Mouse (Mus musculus) midbrain, embryonic 16.5 days (tissue): Measurements from ENCODE around the gene Unc13c. TPM values are rescaled to one million over a fixed set of nuclear protein-coding genes. Genes with fewer than 3 reads are reported as not detected.

Source experiments
- ATAC-seq: fragments of 200-750 bp; cut with Nextera tagmentation; 2 replicates; pipeline ENCODE4 v1.8.0; 2017; ENCODE audit warnings: moderate TSS enrichment
- H3K27ac ChIP-seq: fragments of 300-500 bp; sonication (generic); 2 replicates; pipeline ENCODE4 v1.5.1; 2014; ENCODE audit warnings: mild to moderate bottlenecking, low read length, mixed read lengths
- H3K27me3 ChIP-seq: fragments of 300-500 bp; sonication (generic); 2 replicates; pipeline ENCODE4 v1.6.1; 2014; ENCODE audit warnings: low read depth, low read length, mixed read lengths; ENCODE audit not compliant: control insufficient read depth, insufficient read depth
- H3K36me3 ChIP-seq: fragments of 300-500 bp; sonication (generic); 2 replicates; pipeline ENCODE4 v1.6.1; 2014; ENCODE audit warnings: mild to moderate bottlenecking, low read length, moderate library complexity, mixed read lengths; ENCODE audit not compliant: control insufficient read depth, insufficient read depth
- H3K4me1 ChIP-seq: fragments of 300-500 bp; sonication (generic); 2 replicates; pipeline ENCODE4 v1.6.1; 2014; ENCODE audit warnings: mild to moderate bottlenecking, low read length, mixed read lengths; ENCODE audit not compliant: control insufficient read depth, insufficient read depth
- H3K4me2 ChIP-seq: fragments of 300-500 bp; sonication (generic); 2 replicates; pipeline ENCODE4 v1.6.1; 2014; ENCODE audit warnings: mild to moderate bottlenecking, low read length, mixed read lengths
- H3K4me3 ChIP-seq: fragments of 300-500 bp; sonication (generic); 2 replicates; pipeline ENCODE4 v1.5.1; 2014; ENCODE audit warnings: low read depth, mild to moderate bottlenecking, low read length, moderate library complexity, mixed read lengths
- H3K9ac ChIP-seq: fragments of 300-500 bp; sonication (generic); 2 replicates; pipeline ENCODE4 v1.6.1; 2014; ENCODE audit warnings: low read depth, low read length, mixed read lengths
- H3K9me3 ChIP-seq: fragments of 300-500 bp; sonication (generic); replicated peaks from 2 replicates; pipeline ENCODE4 v1.6.1; 2014; ENCODE audit warnings: mild to moderate bottlenecking, low read length, mixed read lengths; ENCODE audit not compliant: control insufficient read depth, poor library complexity, severe bottlenecking
- WGBS: fragments of 180-500 bp; shearing (Covaris S2); extraction: QIAGEN DNeasy Blood & Tissue Kit; methylation state at CpG from one replicate; pipeline ENCODE4 v1.1.7; 2014; 5-methylcytosine and 5-hydroxymethylcytosine counted together
- polyA plus RNA-seq: library from polyadenylated mRNA; unstranded; fragments of >200 nt; fragmentation: Nextera tagmentation; extraction: Ambion mirVana; gene quantifications from 2 replicates; pipeline ENCODE4 v1.2.1, GENCODE M21; 2015

Unc13c gene
- polyA plus RNA-seq, result 5.2 and 5.7 TPM in 2 replicates

DNA sequence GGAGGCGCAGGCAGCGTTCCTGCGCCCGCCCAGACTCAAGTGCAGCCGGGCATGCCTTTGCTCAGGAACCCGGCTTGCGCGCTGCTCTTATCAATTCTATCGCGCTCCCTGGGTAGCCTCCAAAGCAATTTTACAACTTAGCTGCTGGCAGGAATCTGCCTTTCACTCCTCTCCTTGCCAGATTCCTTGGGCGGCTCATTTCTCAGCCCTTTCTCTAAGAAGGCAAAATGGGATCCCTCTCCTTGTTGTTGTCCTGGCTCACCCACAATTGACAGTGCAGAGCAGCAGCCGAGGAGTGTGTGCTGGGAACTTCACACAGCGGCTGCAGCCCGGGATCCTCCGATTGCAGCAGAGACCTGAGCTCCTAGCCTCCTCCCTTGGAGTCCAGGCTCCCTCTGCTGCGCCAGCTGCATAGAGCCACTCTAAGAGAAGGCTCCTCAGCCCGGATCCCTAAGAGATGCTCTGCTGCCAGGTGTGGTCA is at the start of gene Unc13c:
Gene Unc13c (minus strand): TSS at position 326 of the 481 bp plus-strand sequence.
- H3K36me3 ChIP-seq, result no peaks in the 10 kb centered on the region
- H3K27ac ChIP-seq, result peak within 1 kb of the TSS; percentile 75
- H3K4me1 ChIP-seq, result peaks cover 19% of the 10 kb centered on the region
- 0% methylated on average over 17 of the region's 17 CpGs for WGBS
- peak within 1 kb of the TSS; percentile 68 for H3K9ac ChIP-seq
- no peaks in the 10 kb centered on the region; the same call in 1 of the 2 replicates for H3K27me3 ChIP-seq
- H3K4me3 ChIP-seq, result peak within 1 kb of the TSS; percentile 46
- H3K9me3 ChIP-seq, result no peaks in the 10 kb centered on the region
- peak; percentile 94 for ATAC-seq
- peak within 1 kb of the TSS; percentile 66 for H3K4me2 ChIP-seq

DNA sequence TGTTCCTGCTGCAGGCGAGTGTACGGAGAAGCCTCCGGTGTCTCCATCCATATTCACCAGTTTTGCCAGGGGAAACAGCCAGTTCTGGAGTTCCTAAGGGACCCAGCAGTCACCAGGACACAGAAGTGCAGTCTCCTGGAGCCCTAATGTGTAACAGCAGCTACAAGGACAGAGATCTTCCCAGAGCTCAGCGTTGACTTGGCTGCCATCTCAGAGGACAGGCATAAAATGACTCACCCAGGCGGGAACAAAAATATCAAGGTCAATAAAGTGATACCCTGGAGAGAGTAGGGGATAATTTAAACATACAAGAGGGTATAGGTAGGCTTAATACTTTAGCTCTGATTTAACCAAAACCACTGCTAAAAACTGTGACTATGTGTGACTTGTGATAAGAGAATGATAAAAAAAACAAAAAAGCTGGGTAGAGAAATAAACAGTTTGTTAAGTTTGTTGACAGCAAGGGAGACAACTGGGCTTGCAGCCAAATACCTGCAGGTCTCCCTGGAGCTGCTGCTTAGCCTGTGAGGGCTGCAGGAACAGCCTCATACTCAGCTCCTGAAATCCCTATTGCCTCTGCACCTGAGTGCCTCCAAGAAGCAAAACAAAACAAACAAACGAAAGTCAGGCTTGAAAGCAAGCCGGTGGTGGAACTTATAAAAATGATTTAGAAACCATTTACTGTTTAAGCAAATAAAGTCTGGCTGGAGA is 39.4 kb upstream of the Unc13c start:
- Histone ChIP-seq H3K36me3 (no peaks in the 10 kb centered on the region), H3K9ac (no peak overlapping the region), H3K4me1 (0 out of 2 replicates have a peak, but pooled peaks cover 2% of the 10 kb centered on the region), H3K27me3 (no peaks in the 10 kb centered on the region), H3K4me2 (no peak overlapping the region), H3K4me3 (no peak overlapping the region), H3K27ac (no peak overlapping the region), H3K9me3 (no peaks in the 10 kb centered on the region)
- 66% methylated on average over 7 of the region's 7 CpGs for WGBS
- ATAC-seq, result no peak

DNA sequence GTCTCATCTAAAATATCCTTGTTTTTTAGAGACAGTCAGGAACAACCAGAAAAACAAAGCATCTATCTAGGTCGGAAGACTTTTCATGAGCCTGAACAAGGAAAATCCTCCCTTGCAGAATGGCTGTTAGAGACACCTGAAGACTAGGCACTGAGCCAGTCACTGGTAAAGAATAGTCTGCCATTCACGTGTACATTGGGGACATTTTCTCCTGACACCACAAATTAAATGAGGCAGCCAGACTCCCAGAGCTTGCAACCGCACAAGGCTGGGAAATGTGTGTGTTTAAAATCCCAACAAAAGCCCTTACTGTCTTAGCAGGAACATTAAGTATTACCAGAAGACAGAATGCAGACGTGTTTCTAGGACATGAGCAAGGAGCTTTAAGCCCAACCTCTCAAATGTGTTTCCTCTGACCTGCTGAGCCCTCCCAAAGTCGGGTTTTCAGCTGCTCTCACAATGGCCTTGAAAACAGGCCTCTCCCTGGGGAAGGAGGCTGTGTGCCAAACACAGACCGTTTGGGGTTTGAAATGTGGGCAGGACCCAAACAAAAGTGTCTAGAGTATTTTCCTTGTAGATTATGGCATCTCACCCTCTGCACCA is 33.7 kb upstream of the Unc13c start:
- Histone ChIP-seq H3K27ac (peak overlapping the region; percentile 50; the same call in 1 of the 2 replicates), H3K27me3 (no peaks in the 10 kb centered on the region)
- ATAC-seq, result no peak

GRCm38 (mm10) chr9:73988096-73988495 is 19.3 kb upstream of the Unc13c start:
- Histone ChIP-seq H3K27ac (no peak overlapping the region), H3K9ac (no peak overlapping the region), H3K36me3 (no peaks in the 10 kb centered on the region), H3K4me1 (no peaks in the 10 kb centered on the region), H3K9me3 (peaks cover 2% of the 10 kb centered on the region; the same call in 1 of the 2 replicates), H3K4me3 (no peak overlapping the region), H3K4me2 (no peak overlapping the region), H3K27me3 (no peaks in the 10 kb centered on the region)
- no peak for ATAC-seq

More for the DNA sequence above, 33.7 kb upstream of the Unc13c start:
- H3K36me3 ChIP-seq, result no peaks in the 10 kb centered on the region
- no peak overlapping the region for H3K4me3 ChIP-seq
- H3K4me1 ChIP-seq, result peaks cover 6% of the 10 kb centered on the region
- 28% methylated on average over 6 of the region's 6 CpGs for WGBS
- H3K9ac ChIP-seq, result no peak overlapping the region
- no peaks in the 10 kb centered on the region for H3K9me3 ChIP-seq
- no peak overlapping the region for H3K4me2 ChIP-seq

GRCm38 (mm10) chr9:73987236-73987635 is 18.5 kb upstream of the Unc13c start:
- no peak overlapping the region for H3K4me3 ChIP-seq
- H3K4me2 ChIP-seq, result no peak overlapping the region
- H3K27ac ChIP-seq, result no peak overlapping the region
- no peak for ATAC-seq
- H3K36me3 ChIP-seq, result no peaks in the 10 kb centered on the region
- no peaks in the 10 kb centered on the region for H3K4me1 ChIP-seq
- 88% methylated on average over 2 of the region's 2 CpGs for WGBS
- no peaks in the 10 kb centered on the region for H3K27me3 ChIP-seq
- H3K9ac ChIP-seq, result no peak overlapping the region
- peaks cover 2% of the 10 kb centered on the region; the same call in 1 of the 2 replicates for H3K9me3 ChIP-seq

- no peaks in the 10 kb centered on the region for H3K27me3 ChIP-seq
- H3K4me2 ChIP-seq, result no peak overlapping the region
- no peak overlapping the region for H3K9ac ChIP-seq
- H3K36me3 ChIP-seq, result no peaks in the 10 kb centered on the region
- H3K4me1 ChIP-seq, result no peaks in the 10 kb centered on the region
- no peaks in the 10 kb centered on the region for H3K9me3 ChIP-seq
- no peak overlapping the region for H3K4me3 ChIP-seq
- WGBS, result 5% methylated on average over 6 of the region's 6 CpGs
- H3K27ac ChIP-seq, result no peak overlapping the region
- peak; percentile 67; the same call in 1 of the 2 replicates for ATAC-seq
Measured at GRCm38 (mm10) chr9:73982597-73983344, 14.0 kb upstream of the Unc13c start.

DNA sequence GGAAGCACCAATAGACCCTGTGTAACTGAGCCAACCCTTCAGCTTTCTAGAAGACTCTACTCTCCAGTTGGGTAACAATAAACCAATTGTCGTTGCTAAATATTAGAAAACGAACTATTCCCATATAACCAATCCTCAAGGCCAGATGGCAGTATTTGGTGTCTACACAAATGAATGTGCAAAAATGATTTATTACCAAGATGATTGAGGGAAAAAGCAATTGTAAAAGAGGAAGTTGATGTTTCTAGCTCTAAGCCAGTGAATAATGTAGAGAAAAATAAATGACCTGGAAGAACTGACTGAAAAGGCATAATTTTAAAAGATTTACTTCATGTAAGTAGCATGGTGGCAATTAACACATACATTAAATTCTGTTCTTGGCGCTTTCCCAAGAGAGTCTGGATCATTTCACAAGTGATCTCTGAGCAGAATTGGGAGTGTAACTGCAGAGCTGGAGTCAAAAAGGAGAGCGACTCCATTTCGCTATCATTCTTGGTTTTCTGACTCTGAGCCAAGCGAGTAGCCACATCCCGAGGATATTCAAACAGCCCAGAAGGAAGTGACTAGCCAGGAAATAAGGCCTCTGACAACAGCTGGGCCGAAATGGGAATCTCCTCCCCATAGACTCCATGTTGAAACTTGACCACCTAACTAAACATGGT is 3.7 kb upstream of the Unc13c start:
- no peak for ATAC-seq
- no peaks in the 10 kb centered on the region for H3K36me3 ChIP-seq
- no peaks in the 10 kb centered on the region for H3K27me3 ChIP-seq
- 89% methylated on average over 8 of the region's 8 CpGs for WGBS
- no peak overlapping the region for H3K4me3 ChIP-seq
- H3K27ac ChIP-seq, result no peak overlapping the region
- H3K9me3 ChIP-seq, result no peaks in the 10 kb centered on the region
- peaks cover 14% of the 10 kb centered on the region for H3K4me1 ChIP-seq
- no peak overlapping the region for H3K4me2 ChIP-seq
- H3K9ac ChIP-seq, result no peak overlapping the region

- WGBS, result 9% methylated on average over 9 of the region's 9 CpGs
- Histone ChIP-seq H3K9me3 (no peaks in the 10 kb centered on the region), H3K27ac (no peak overlapping the region)
Measured at GRCm38 (mm10) chr9:73970717-73971116, 2.0 kb upstream of the Unc13c start.

More at GRCm38 (mm10) chr9:73970717-73971116, 2.0 kb upstream of the Unc13c start:
- H3K27me3 ChIP-seq, result no peaks in the 10 kb centered on the region; the same call in 1 of the 2 replicates
- H3K9ac ChIP-seq, result no peak overlapping the region
- H3K4me1 ChIP-seq, result peaks cover 16% of the 10 kb centered on the region
- H3K4me2 ChIP-seq, result no peak overlapping the region
- H3K4me3 ChIP-seq, result no peak overlapping the region
- no peaks in the 10 kb centered on the region for H3K36me3 ChIP-seq
- no peak for ATAC-seq
